Mouse (Mus musculus) limb, embryonic 14.5 days (tissue): ENCODE results near the gene Ank3. TPM values are rescaled to one million over a fixed set of nuclear protein-coding genes. Genes with fewer than 3 reads are reported as not detected.

ENCODE experiments used
- ATAC-seq: fragments of 200-750 bp; cut with Nextera tagmentation; 2 replicates; pipeline ENCODE4 v1.8.0; 2017; ENCODE audit warnings: low read depth, moderate number of reproducible peaks, moderate TSS enrichment; ENCODE audit not compliant: low FRiP score
- DNase-seq: peaks from one replicate; pipeline ENCODE4 v3.0.0-alpha.2; 2015; ENCODE audit warnings: low spot score
- H3K27ac ChIP-seq: fragments of 300-500 bp; sonication (generic); replicated peaks from 2 replicates; pipeline ENCODE4 v1.5.1; 2014; ENCODE audit warnings: low read depth, mild to moderate bottlenecking, low read length, moderate library complexity, mixed read lengths
- H3K27me3 ChIP-seq: fragments of 300-500 bp; sonication (generic); 2 replicates; pipeline ENCODE4 v1.6.1; 2014; ENCODE audit warnings: low read length, mixed read lengths; ENCODE audit not compliant: control insufficient read depth, insufficient read depth
- H3K36me3 ChIP-seq: fragments of 300-500 bp; sonication (generic); 2 replicates; pipeline ENCODE4 v1.6.1; 2014; ENCODE audit warnings: mild to moderate bottlenecking, low read length, moderate library complexity, mixed read lengths; ENCODE audit not compliant: control insufficient read depth, insufficient read depth
- H3K4me1 ChIP-seq: fragments of 300-500 bp; sonication (generic); 2 replicates; pipeline ENCODE4 v1.6.1; 2014; ENCODE audit warnings: antibody characterized with exemption, low read length, mixed read lengths; ENCODE audit not compliant: control insufficient read depth, insufficient read depth
- H3K4me2 ChIP-seq: fragments of 300-500 bp; sonication (generic); replicated peaks from 2 replicates; pipeline ENCODE4 v1.6.1; 2014; ENCODE audit warnings: low read depth, mild to moderate bottlenecking, low read length, moderate library complexity; ENCODE audit not compliant: severe bottlenecking
- H3K4me3 ChIP-seq: fragments of 300-500 bp; sonication (generic); replicated peaks from 2 replicates; pipeline ENCODE4 v1.5.1; 2014; ENCODE audit warnings: low read length
- H3K9ac ChIP-seq: fragments of 300-500 bp; sonication (generic); 2 replicates; pipeline ENCODE4 v1.6.1; 2014; ENCODE audit warnings: mild to moderate bottlenecking, low read depth, low read length, moderate library complexity; ENCODE audit not compliant: severe bottlenecking
- H3K9me3 ChIP-seq: fragments of 300-500 bp; sonication (generic); 2 replicates; pipeline ENCODE4 v1.6.1; 2016; ENCODE audit warnings: low read length; ENCODE audit not compliant: control insufficient read depth
- POLR2A ChIP-seq: fragments of 200-500 bp; IDR thresholded peaks from 2 replicates; pipeline ENCODE4 v1.8.0; 2012; ENCODE audit warnings: inconsistent platforms, mild to moderate bottlenecking, moderate library complexity, borderline replicate concordance; ENCODE audit not compliant: insufficient read depth, insufficient read length; ENCODE audit errors: extremely low read depth
- WGBS: fragments of 180-500 bp; shearing (Covaris S2); extraction: QIAGEN DNeasy Blood & Tissue Kit; methylation state at CpG from one replicate; pipeline ENCODE4 v1.1.7; 2014; 5-methylcytosine and 5-hydroxymethylcytosine counted together
- polyA plus RNA-seq, 2 experiments: library from polyadenylated mRNA; depleted of rRNA in 1 of 2; stranded (reverse) in 1 of 2; unstranded in 1 of 2; fragments of >200 nt; fragmentation: Nextera tagmentation in 1 of 2; extraction: Ambion mirVana in 1 of 2; gene quantifications; 2 replicates each; pipeline versions ENCODE4 v1.2.1 to v1.2.3; 2012 to 2014

The Ank3 gene
- polyA plus RNA-seq, 2 experiments = 14.8 to 25.2 TPM

DNA sequence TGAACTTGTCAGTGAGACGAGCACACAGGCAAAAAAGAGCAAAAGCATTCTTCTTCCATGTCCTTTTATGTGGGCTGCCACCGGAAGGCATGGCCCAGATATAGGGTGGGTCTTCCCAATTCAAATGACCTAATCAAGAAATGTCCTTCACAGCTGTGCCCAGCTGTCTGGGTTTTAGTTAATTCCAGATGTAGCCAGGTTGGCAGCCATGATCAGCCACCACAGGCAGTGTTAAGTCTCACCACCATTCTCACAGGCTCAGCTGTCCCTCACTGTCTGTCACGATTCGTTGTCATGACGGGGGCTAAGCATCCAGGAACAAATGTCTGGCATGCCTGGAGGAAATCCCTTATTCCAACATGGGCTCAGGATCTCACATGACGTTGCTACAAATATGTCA, 36.6 kb downstream of the Ank3 start:
- no peak for TF ChIP-seq POLR2A
- Histone ChIP-seq H3K9ac (no peak overlapping the region), H3K27me3 (no peaks in the 10 kb centered on the region), H3K27ac (no peak overlapping the region), H3K4me2 (no peak overlapping the region), H3K4me1 (no peaks in the 10 kb centered on the region), H3K36me3 (no peaks in the 10 kb centered on the region), H3K9me3 (no peaks in the 10 kb centered on the region), H3K4me3 (no peak overlapping the region)
- 75% methylated on average over 6 of the region's 6 CpGs for WGBS
- ATAC-seq (peak; percentile 83), DNase-seq (peak; percentile 45)

DNA sequence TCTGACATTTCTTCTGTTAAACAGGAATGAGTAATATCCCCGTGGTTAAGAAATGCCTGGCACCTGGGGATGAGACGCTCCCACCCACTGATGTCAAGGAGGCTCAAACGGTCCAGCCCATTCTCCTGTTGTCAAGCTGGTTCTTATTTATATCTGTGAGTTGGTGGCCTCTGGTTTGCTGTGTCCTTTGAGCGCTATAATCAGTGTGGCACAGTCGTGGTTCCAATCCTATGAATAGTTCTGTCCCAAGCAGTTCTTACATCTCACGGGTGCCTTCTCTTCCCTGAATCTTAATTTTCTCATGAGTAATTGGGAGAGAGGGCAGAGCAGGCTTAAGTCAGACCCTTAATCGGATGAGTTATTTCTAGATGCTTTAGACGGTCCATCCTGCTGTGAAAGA, 40.9 kb downstream of the Ank3 start:
- no peak overlapping the region for H3K4me3 ChIP-seq
- DNase-seq = no peak
- H3K4me1 ChIP-seq = no peaks in the 10 kb centered on the region
- ATAC-seq = no peak
- H3K4me2 ChIP-seq = no peak overlapping the region
- WGBS = 80% methylated on average over 8 of the region's 8 CpGs
- H3K27me3 ChIP-seq = no peaks in the 10 kb centered on the region
- no peak for TF ChIP-seq POLR2A
- H3K36me3 ChIP-seq = no peaks in the 10 kb centered on the region
- H3K9me3 ChIP-seq = no peaks in the 10 kb centered on the region
- no peak overlapping the region for H3K9ac ChIP-seq
- H3K27ac ChIP-seq = no peak overlapping the region

DNA sequence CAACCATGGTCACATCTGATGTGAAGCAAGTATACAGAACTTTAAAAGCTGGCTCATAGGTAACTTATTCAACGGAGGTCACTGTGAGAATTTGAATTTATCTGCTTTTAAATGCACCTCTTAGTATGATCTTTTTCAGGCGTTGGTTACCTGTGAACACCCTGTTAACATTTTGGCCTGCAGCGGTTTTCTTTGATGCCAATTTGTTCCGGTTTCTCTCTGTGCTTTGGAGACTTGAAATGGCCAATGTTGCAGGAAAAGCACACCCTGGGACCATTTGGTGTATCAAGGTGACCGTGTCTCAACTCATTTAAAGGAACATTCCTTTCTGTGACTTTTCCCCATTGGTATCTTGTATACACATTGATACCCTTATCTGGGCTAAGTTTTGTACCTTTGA, 46.0 kb downstream of the Ank3 start:
- WGBS = 74% methylated on average over 5 of the region's 5 CpGs

DNA sequence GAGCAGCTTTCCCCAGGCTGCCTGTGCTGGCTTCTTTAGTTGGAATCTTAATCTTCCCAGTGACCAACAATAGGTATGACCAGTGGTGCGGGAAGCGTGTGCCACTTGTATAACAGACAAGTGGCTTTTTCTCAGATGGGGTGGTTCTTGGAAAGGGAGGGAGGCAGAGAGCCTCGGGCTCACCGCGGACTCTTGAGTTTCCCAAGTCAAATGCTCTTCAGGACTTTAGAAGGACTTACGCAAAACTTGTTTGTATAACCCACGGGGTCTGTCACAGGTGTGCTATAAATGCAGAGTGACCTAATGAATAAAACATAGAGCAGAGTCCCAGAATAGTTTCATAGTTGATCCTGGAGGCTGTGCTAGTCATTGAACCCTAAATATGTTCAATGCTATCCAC, 47.4 kb downstream of the Ank3 start:
- Histone ChIP-seq H3K9me3 (no peaks in the 10 kb centered on the region), H3K36me3 (no peaks in the 10 kb centered on the region), H3K4me3 (no peak overlapping the region), H3K27ac (no peak overlapping the region), H3K4me2 (no peak overlapping the region), H3K9ac (no peak overlapping the region), H3K4me1 (peaks cover 5% of the 10 kb centered on the region; the same call in 1 of the 2 replicates), H3K27me3 (no peaks in the 10 kb centered on the region)
- no peak for DNase-seq
- ATAC-seq = no peak
- 81% methylated on average over 7 of the region's 7 CpGs for WGBS
- TF ChIP-seq POLR2A = no peak

More for the DNA sequence above, 46.0 kb downstream of the Ank3 start:
- no peaks in the 10 kb centered on the region for H3K9me3 ChIP-seq
- no peaks in the 10 kb centered on the region for H3K27me3 ChIP-seq
- no peak for TF ChIP-seq POLR2A
- no peak for ATAC-seq
- no peak overlapping the region for H3K4me2 ChIP-seq
- H3K27ac ChIP-seq = no peak overlapping the region
- H3K9ac ChIP-seq = no peak overlapping the region
- DNase-seq = no peak
- H3K36me3 ChIP-seq = no peaks in the 10 kb centered on the region
- H3K4me1 ChIP-seq = peaks cover 5% of the 10 kb centered on the region; the same call in 1 of the 2 replicates
- no peak overlapping the region for H3K4me3 ChIP-seq

DNA sequence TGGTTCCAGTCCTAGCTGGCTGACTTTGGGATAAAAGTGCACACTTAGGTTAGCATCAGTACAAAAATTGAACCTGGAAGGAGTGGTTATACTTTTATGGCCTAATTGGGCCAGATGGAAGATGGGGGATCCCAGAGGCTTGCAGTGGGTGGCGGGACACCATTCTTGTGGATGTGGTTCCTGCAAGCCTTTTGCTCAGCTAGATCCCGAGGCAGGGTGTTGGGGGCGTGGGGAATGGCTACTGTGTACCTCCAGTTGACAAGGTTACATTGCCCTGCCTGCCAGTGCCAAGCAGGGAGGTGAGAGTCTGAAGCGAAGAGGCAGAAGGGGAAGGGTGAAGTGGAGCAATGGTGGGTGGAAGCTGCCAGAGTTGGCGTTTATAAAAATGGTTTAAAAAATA, 48.0 kb downstream of the Ank3 start:
- Histone ChIP-seq H3K4me1 (peaks cover 5% of the 10 kb centered on the region; the same call in 1 of the 2 replicates), H3K27me3 (no peaks in the 10 kb centered on the region), H3K4me2 (no peak overlapping the region), H3K4me3 (no peak overlapping the region), H3K9ac (no peak overlapping the region), H3K27ac (no peak overlapping the region), H3K36me3 (no peaks in the 10 kb centered on the region), H3K9me3 (no peaks in the 10 kb centered on the region)
- TF ChIP-seq POLR2A = no peak
- WGBS = 78% methylated on average over 5 of the region's 5 CpGs
- no peak for ATAC-seq
- no peak for DNase-seq

DNA sequence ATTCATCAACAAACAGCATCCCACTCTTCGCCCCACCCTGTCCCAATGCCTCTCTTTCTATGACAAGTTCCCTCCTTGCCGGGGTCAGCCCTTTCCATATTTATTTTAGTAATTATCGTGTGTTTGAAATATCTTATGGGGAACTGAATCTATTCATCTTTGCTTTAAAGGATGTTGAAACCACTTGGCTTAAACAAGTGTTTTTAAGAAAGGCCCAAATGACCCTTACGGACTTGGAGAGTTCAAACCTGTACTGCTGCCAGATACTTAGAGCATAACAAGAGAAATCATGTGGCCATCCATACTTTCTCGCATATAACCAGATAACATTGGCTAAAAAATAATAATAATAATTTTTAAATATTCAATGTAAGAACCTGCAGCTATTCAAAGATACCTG, 48.7 kb downstream of the Ank3 start:
- Histone ChIP-seq H3K27me3 (no peaks in the 10 kb centered on the region), H3K4me3 (no peak overlapping the region), H3K27ac (no peak overlapping the region), H3K9me3 (no peaks in the 10 kb centered on the region), H3K9ac (no peak overlapping the region), H3K4me2 (no peak overlapping the region), H3K4me1 (peaks cover 5% of the 10 kb centered on the region; the same call in 1 of the 2 replicates), H3K36me3 (no peaks in the 10 kb centered on the region)
- no peak for DNase-seq
- ATAC-seq = no peak
- WGBS = 95% methylated on average over 5 of the region's 5 CpGs
- no peak for TF ChIP-seq POLR2A
